Mouse (Mus musculus): Measurements from ENCODE around the gene Psmf1.

DNA sequence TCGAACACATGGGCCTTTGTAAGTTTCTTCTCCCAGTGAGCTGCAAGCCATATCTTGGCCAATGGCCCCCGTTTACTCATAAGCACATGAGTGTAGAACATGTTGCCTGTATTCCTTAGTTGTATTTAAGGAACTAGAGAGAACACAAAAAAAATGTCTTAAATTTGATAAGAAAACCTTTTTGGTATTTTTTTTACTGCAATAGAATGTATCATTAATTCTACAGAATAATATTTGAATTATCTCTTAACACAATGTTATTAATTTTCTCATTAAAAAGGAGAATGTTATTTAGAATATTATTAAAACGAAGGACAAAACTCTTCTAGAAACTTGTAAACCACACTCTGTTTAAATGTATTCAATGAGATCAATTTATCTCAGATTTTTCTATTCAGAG lies 75.6 kb downstream of the Psmf1 start, which contains the start of gene Rad21l:
- TF ChIP-seq EP300 (IDR thresholded peaks at IDR 0.05; ENCODE audit: low read depth) (no peak), CTCF (IDR thresholded peaks at IDR 0.05; ENCODE audit: low read depth) (no peak)

Data from liver, postnatal 0 days (tissue).